Mouse (Mus musculus): ENCODE data around the gene Clcn5.

DNA sequence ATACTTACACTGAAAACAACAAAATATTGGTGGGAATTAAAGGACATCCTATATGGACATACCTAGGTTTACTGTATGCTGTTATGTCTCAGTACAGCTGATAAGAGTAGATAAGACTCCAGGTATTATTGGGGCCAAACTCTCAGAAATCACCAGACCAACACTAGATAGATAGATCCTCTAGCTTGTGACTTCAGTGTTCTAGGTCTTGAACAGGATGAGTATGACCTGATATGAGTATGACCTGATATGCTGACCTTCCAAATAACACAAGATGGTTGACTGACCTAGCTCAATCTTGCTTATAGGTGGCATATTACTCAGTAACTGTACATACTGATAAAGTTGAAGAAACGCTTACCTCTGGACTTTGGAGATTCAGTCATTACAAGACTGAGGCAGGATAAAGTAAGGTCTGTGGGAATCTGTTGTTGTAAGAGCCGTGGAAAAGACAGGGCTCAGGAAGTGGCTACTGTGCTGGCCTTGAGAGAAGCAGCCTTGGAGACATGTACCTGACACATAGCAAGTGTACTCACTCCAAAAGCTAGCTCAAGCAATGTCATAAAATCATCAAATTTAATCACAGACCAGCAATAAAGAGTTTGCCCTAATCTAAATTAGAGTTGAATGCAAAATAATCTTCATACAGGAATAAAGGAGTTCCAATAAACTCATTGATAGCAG, 32.0 kb downstream of the Clcn5 start:
- TF ChIP-seq POLR2A (IDR thresholded peaks at IDR 0.05; ENCODE audit: low read depth, low read length) (no peak), CTCF (IDR thresholded peaks at IDR 0.05; ENCODE audit: borderline replicate concordance, insufficient read depth, low read length) (no peak)

All from embryonic fibroblast, embryonic 13.5 days (primary cell).